Mouse (Mus musculus): ENCODE results near the gene Gm28047. TPM values are rescaled to one million over a fixed set of nuclear protein-coding genes. Genes with fewer than 3 reads are reported as not detected.

Gene Gm28047
- polyA plus RNA-seq, 1 experiment = not detected

DNA sequence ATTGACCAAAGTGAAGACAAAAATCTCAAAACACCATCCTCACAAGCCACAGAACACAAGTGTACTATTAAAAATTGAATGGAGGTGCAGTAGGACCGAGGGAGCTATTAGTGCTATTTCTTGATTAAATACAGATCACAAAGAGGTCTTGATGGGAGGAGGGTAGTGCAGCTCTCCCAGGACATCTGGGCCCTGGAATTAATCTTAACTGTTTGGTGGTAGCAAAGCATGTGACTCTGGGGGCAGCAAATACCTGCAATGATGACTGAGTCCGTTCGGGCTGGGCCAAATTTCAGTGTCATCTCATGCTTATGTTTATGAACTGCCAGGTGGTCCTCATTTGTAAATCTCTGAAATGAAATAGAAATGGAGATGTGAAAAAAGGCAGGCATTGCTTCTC lies 61.8 kb downstream of the Gm28047 start:
- Histone ChIP-seq H3K4me1 (ENCODE audit: control insufficient read depth, insufficient read depth, low read length) (peaks cover 2% of the 10 kb centered on the region; the same call in 1 of the 2 replicates), H3K4me3 (replicated peaks; ENCODE audit: insufficient read depth, low read depth, low read length) (no peak overlapping the region), H3K27me3 (ENCODE audit: control insufficient read depth, insufficient read depth, low read length) (no peaks in the 10 kb centered on the region), H3K27ac (ENCODE audit: insufficient read depth, low read length) (peak overlapping the region; percentile 66)
- TF ChIP-seq POLR2A (IDR thresholded peaks at IDR 0.05; ENCODE audit: borderline replicate concordance, insufficient read depth, low read length) = no peak
- no peak for TF ChIP-seq CTCF (IDR thresholded peaks at IDR 0.05; ENCODE audit: borderline replicate concordance, insufficient read depth, low read depth, low read length)
- DNase-seq = no peak
- 72% methylated on average over 3 of the region's 3 CpGs for WGBS

DNA sequence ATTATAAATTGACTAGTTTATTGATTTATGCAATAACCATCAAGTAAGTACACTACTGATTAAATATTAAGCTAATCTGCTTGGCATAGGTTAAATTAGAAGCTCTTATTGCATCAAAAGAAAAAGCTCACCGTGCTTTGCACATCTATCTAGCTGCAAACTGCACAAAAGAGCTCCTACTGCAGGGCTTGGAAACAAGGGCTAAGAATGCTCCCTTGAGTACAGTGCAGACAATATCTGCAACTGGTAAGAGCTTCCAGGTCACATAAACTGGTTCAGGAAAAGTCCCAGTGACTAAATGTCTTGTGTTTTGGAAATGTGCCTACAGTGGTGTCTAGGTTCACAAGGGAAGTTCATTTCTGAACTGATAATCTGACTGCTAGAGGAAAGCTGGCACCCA lies 62.4 kb downstream of the Gm28047 start:
- no peak for DNase-seq
- Histone ChIP-seq H3K4me3 (replicated peaks; ENCODE audit: insufficient read depth, low read depth, low read length) (no peak overlapping the region), H3K4me1 (ENCODE audit: control insufficient read depth, insufficient read depth, low read length) (peaks cover 2% of the 10 kb centered on the region; the same call in 1 of the 2 replicates), H3K27ac (ENCODE audit: insufficient read depth, low read length) (peak overlapping the region; percentile 21; the same call in 1 of the 2 replicates), H3K27me3 (ENCODE audit: control insufficient read depth, insufficient read depth, low read length) (no peaks in the 10 kb centered on the region)
- WGBS = 79% methylated on average over 1 of the region's 1 CpGs
- TF ChIP-seq POLR2A (IDR thresholded peaks at IDR 0.05; ENCODE audit: borderline replicate concordance, insufficient read depth, low read length) (no peak), CTCF (IDR thresholded peaks at IDR 0.05; ENCODE audit: borderline replicate concordance, insufficient read depth, low read depth, low read length) (no peak)

DNA sequence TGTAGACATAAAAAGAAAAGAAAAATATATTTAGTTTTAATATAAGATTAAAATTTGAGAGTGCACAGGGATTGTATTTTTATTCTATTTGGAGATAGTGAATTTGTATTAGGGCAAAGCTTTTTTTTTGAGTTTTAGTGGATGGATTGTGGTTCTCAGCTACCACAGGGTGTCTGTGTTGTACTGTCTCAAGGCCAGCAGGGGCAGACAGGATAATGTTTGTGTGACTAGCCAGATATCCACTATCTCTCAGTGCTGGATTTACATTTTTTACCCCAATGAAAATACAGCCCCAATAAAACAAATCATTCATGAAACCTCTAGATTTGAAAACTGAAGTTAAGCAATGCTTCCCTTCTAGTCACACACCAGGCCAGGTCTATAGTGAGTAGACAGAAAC lies 67.3 kb downstream of the Gm28047 start:
- TF ChIP-seq CTCF (IDR thresholded peaks at IDR 0.05; ENCODE audit: borderline replicate concordance, insufficient read depth, low read depth, low read length) (peak; percentile 48), POLR2A (IDR thresholded peaks at IDR 0.05; ENCODE audit: borderline replicate concordance, insufficient read depth, low read length) (no peak)
- H3K4me1 ChIP-seq (ENCODE audit: control insufficient read depth, insufficient read depth, low read length) = no peaks in the 10 kb centered on the region; the same call in 1 of the 2 replicates
- no peak overlapping the region for H3K27ac ChIP-seq (ENCODE audit: insufficient read depth, low read length)
- no peaks in the 10 kb centered on the region for H3K27me3 ChIP-seq (ENCODE audit: control insufficient read depth, insufficient read depth, low read length)
- no peak overlapping the region for H3K4me3 ChIP-seq (replicated peaks; ENCODE audit: insufficient read depth, low read depth, low read length)
- DNase-seq = peak in 1 of 2 experiments; percentile 59

DNA sequence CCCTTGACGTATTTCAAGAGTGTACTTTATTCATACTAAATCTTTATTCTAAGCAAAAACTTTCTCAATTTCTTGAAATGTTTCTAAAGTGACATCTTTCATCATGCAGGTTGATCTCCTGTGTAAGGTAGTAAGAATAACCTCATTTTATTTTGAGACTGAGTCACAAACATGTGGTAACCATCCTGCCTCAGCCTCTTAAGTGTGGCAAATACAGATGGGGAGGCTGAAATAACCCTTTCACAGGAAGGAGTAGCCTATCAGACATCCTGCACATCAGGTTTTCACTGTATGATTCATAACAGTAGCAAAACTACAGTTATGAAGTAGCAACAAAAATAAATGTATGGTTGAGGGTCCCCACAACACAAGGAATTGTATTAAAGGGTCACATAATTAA lies 69.3 kb downstream of the Gm28047 start:
- 100% methylated on average over 1 of the region's 1 CpGs for WGBS
- TF ChIP-seq POLR2A (IDR thresholded peaks at IDR 0.05; ENCODE audit: borderline replicate concordance, insufficient read depth, low read length) (no peak), CTCF (IDR thresholded peaks at IDR 0.05; ENCODE audit: borderline replicate concordance, insufficient read depth, low read depth, low read length) (no peak)
- Histone ChIP-seq H3K27ac (ENCODE audit: insufficient read depth, low read length) (no peak overlapping the region), H3K4me3 (replicated peaks; ENCODE audit: insufficient read depth, low read depth, low read length) (no peak overlapping the region), H3K4me1 (ENCODE audit: control insufficient read depth, insufficient read depth, low read length) (no peaks in the 10 kb centered on the region; the same call in 1 of the 2 replicates), H3K27me3 (ENCODE audit: control insufficient read depth, insufficient read depth, low read length) (no peaks in the 10 kb centered on the region)
- DNase-seq = no peak

DNA sequence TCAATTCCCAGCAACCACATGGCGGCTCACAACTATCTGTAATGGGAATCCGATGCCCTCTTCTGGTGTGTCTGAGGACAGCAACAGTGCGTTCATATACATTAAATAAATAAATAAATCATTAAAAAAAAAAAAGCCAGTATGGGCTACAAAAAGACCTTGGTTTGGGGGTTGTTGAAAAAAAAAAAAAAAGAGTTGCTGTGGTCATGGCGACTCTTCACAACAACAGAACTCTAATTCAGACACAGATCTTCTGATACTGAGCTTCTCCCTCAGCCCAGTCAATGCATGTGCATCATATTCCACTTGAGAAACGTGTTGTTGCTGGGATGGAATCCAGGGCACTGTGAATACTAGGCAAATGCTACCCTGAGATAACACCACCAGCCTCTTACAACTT lies 72.3 kb downstream of the Gm28047 start:
- Histone ChIP-seq H3K27ac (ENCODE audit: insufficient read depth, low read length) (no peak overlapping the region), H3K4me3 (replicated peaks; ENCODE audit: insufficient read depth, low read depth, low read length) (no peak overlapping the region), H3K4me1 (ENCODE audit: control insufficient read depth, insufficient read depth, low read length) (peaks cover 6% of the 10 kb centered on the region; the same call in 1 of the 2 replicates), H3K27me3 (ENCODE audit: control insufficient read depth, insufficient read depth, low read length) (no peaks in the 10 kb centered on the region)
- no peak for DNase-seq
- TF ChIP-seq POLR2A (IDR thresholded peaks at IDR 0.05; ENCODE audit: borderline replicate concordance, insufficient read depth, low read length) = no peak
- TF ChIP-seq CTCF (IDR thresholded peaks at IDR 0.05; ENCODE audit: borderline replicate concordance, insufficient read depth, low read depth, low read length) = no peak
- WGBS = 91% methylated on average over 5 of the region's 5 CpGs

DNA sequence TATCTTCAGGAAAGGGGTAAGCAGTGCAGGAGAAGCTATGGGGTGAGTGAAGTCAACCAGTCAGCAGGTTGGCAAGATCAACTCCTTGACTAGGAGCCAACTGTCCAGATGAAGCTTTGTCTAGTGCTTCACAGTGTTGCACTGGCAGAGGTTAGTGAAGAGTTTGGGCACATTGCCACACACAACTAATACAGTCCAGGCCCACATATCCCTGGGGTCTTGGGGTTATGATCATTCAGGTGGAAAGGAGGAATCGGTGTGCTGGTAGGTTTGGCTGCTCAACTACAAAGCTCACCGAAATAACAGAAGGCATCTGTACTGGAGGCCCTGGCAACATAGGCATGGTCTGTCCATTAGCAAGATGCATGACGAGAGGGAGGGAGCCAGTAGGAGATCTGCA lies 77.4 kb downstream of the Gm28047 start:
- 8% methylated on average over 3 of the region's 3 CpGs for WGBS
- H3K27ac ChIP-seq (ENCODE audit: insufficient read depth, low read length) = peak overlapping the region; percentile 93
- no peaks in the 10 kb centered on the region for H3K27me3 ChIP-seq (ENCODE audit: control insufficient read depth, insufficient read depth, low read length)
- H3K4me3 ChIP-seq (replicated peaks; ENCODE audit: insufficient read depth, low read depth, low read length) = no peak overlapping the region
- no peak for TF ChIP-seq CTCF (IDR thresholded peaks at IDR 0.05; ENCODE audit: borderline replicate concordance, insufficient read depth, low read depth, low read length)
- no peak for TF ChIP-seq POLR2A (IDR thresholded peaks at IDR 0.05; ENCODE audit: borderline replicate concordance, insufficient read depth, low read length)
- DNase-seq = peak; percentile 89 to 97
- H3K4me1 ChIP-seq (ENCODE audit: control insufficient read depth, insufficient read depth, low read length) = peaks cover 29% of the 10 kb centered on the region

DNA sequence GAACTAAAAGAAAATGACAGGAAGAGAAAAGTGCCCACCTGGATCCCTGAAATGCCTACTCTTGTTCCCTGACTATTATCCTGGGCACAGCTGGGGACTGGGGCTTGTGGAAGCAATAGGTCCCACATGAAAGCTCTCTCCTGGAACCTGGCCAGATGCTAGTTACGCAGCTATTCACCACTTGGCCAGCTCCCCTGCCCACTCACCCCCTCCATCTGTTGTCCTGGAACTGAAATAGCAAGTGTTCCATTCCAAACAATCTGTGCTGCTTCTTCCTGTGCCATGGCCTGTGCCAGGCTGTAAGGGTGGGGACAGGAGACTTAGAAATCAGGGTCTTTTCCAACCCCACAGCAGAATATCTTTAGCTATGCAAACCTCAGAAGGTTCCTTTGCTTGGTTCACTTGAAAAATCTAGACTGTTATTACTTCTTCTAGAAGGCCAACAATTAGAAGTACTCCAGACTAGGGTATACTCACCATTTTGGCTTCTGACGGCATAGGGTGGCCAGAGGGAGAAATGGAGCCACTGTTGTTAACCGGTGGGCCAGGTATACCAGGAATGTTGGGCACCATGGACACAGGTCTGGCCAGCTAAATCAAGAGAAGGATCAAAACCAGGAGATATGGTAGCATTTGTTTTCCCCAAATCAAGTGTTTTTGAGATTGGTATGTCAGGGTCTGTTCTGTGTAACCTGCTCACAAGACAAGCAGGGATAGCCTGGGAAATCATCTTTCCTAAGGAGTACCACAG lies 78.0 kb downstream of the Gm28047 start:
- peak; percentile 96 to 100 for DNase-seq
- TF ChIP-seq POLR2A (IDR thresholded peaks at IDR 0.05; ENCODE audit: borderline replicate concordance, insufficient read depth, low read length) = peak; percentile 18; the same call in 1 of the 2 replicates
- no peak for TF ChIP-seq CTCF (IDR thresholded peaks at IDR 0.05; ENCODE audit: borderline replicate concordance, insufficient read depth, low read depth, low read length)
- H3K4me1 ChIP-seq (ENCODE audit: control insufficient read depth, insufficient read depth, low read length) = peaks cover 29% of the 10 kb centered on the region
- no peaks in the 10 kb centered on the region for H3K27me3 ChIP-seq (ENCODE audit: control insufficient read depth, insufficient read depth, low read length)
- WGBS = 5% methylated on average over 3 of the region's 3 CpGs
- peak overlapping the region; percentile 98 for H3K27ac ChIP-seq (ENCODE audit: insufficient read depth, low read length)
- H3K4me3 ChIP-seq (replicated peaks; ENCODE audit: insufficient read depth, low read depth, low read length) = no peak overlapping the region

DNA sequence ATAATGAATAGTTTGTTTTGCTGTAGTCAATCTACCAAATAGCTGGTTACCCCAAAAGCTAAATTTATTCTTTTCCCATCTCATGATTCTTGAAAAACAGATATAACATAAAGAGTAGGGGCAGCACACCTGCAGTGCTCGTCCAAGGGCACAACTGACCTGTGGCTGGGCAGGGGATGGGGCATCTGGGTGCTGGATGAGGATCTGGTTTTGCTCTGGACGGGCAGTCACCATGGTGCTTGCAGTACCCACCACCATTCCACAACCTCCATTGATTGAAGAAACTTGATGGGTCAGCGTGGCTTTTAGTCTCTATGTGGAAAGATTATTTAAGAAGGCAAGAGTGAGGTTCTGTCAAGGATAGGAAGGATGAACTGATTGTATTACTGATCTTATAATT lies 78.6 kb downstream of the Gm28047 start:
- TF ChIP-seq CTCF (IDR thresholded peaks at IDR 0.05; ENCODE audit: borderline replicate concordance, insufficient read depth, low read depth, low read length) = no peak
- TF ChIP-seq POLR2A (IDR thresholded peaks at IDR 0.05; ENCODE audit: borderline replicate concordance, insufficient read depth, low read length) = no peak
- Histone ChIP-seq H3K4me3 (replicated peaks; ENCODE audit: insufficient read depth, low read depth, low read length) (no peak overlapping the region), H3K4me1 (ENCODE audit: control insufficient read depth, insufficient read depth, low read length) (peaks cover 29% of the 10 kb centered on the region), H3K27me3 (ENCODE audit: control insufficient read depth, insufficient read depth, low read length) (no peaks in the 10 kb centered on the region), H3K27ac (ENCODE audit: insufficient read depth, low read length) (peak overlapping the region; percentile 98)
- peak in 1 of 2 experiments; percentile 62 for DNase-seq
- 32% methylated on average over 3 of the region's 3 CpGs for WGBS
